Mouse (Mus musculus): ENCODE data around the gene Rtl8c. TPM values are rescaled to one million over a fixed set of nuclear protein-coding genes. Genes with fewer than 3 reads are reported as not detected.
A peak's percentile ranks its signal among the peaks of the same experiment; 100 is the strongest.
"Not testable (repeated sequence)": the region's sequence is repeated elsewhere in the genome, so short reads cannot be mapped to it uniquely, and the experiment has no call there.

Gene Rtl8c
- polyA plus RNA-seq (2012; ENCODE audit: insufficient read depth, insufficient read length, low replicate concordance, missing spikeins) = not detected in 2 replicates

GRCm38 (mm10) chrX:53607242-53608121 lies at the start of gene Rtl8c:
Rtl8c (plus strand) TSS chrX:53608032.
- Histone ChIP-seq H3K4me3 (ENCODE audit: insufficient read depth, low read depth, low read length) (peak within 1 kb of the TSS; percentile 80), H3K4me1 (ENCODE audit: control insufficient read depth, insufficient read depth, low read length) (no peaks in the 10 kb centered on the region), H3K27ac (ENCODE audit: insufficient read depth, low read depth, low read length) (peak within 1 kb of the TSS; percentile 97)
- TF ChIP-seq POLR2A (IDR thresholded peaks at IDR 0.05; ENCODE audit: insufficient read depth, low read depth, low read length) (no peak; the same call in 1 of the 2 replicates), CTCF (IDR thresholded peaks at IDR 0.05; ENCODE audit: insufficient read depth, low read depth, low read length) (no peak)
- 20% methylated on average over 20 of the region's 20 CpGs for WGBS

GRCm38 (mm10) chrX:53579311-53579710 lies 28.5 kb upstream of the Rtl8c start:
- Histone ChIP-seq H3K4me1 (ENCODE audit: control insufficient read depth, insufficient read depth, low read length) (no peaks in the 10 kb centered on the region), H3K27ac (ENCODE audit: insufficient read depth, low read depth, low read length) (no peak overlapping the region), H3K4me3 (ENCODE audit: insufficient read depth, low read depth, low read length) (no peak overlapping the region)
- 47% methylated on average over 1 of the region's 1 CpGs for WGBS
- no peak for TF ChIP-seq POLR2A (IDR thresholded peaks at IDR 0.05; ENCODE audit: insufficient read depth, low read depth, low read length)
- TF ChIP-seq CTCF (IDR thresholded peaks at IDR 0.05; ENCODE audit: insufficient read depth, low read depth, low read length) = no peak

GRCm38 (mm10) chrX:53581407-53581806 lies 26.4 kb upstream of the Rtl8c start:
- H3K4me3 ChIP-seq (ENCODE audit: insufficient read depth, low read depth, low read length); H3K27ac ChIP-seq (ENCODE audit: insufficient read depth, low read depth, low read length); H3K4me1 ChIP-seq (ENCODE audit: control insufficient read depth, insufficient read depth, low read length): not testable (repeated sequence)
- WGBS = 96% methylated on average over 2 of the region's 4 CpGs

GRCm38 (mm10) chrX:53583404-53583803 lies 24.4 kb upstream of the Rtl8c start:
- 60% methylated on average over 4 of the region's 4 CpGs for WGBS
- not testable (repeated sequence) for H3K4me1 ChIP-seq (ENCODE audit: control insufficient read depth, insufficient read depth, low read length); H3K27ac ChIP-seq (ENCODE audit: insufficient read depth, low read depth, low read length); H3K4me3 ChIP-seq (ENCODE audit: insufficient read depth, low read depth, low read length)

- 45% methylated on average over 2 of the region's 2 CpGs for WGBS
- H3K27ac ChIP-seq (ENCODE audit: insufficient read depth, low read depth, low read length); H3K4me3 ChIP-seq (ENCODE audit: insufficient read depth, low read depth, low read length); H3K4me1 ChIP-seq (ENCODE audit: control insufficient read depth, insufficient read depth, low read length): not testable (repeated sequence)
Observed at GRCm38 (mm10) chrX:53599993-53600392, 7.8 kb upstream of the Rtl8c start.

- not testable (repeated sequence) for H3K4me1 ChIP-seq (ENCODE audit: control insufficient read depth, insufficient read depth, low read length); H3K27ac ChIP-seq (ENCODE audit: insufficient read depth, low read depth, low read length); H3K4me3 ChIP-seq (ENCODE audit: insufficient read depth, low read depth, low read length)
- WGBS = 27% methylated on average over 1 of the region's 1 CpGs
Observed at GRCm38 (mm10) chrX:53606176-53606575, 1.7 kb upstream of the Rtl8c start.

GRCm38 (mm10) chrX:53608122-53608813 lies 436 bp downstream of the Rtl8c start:
- Histone ChIP-seq H3K27ac (ENCODE audit: insufficient read depth, low read depth, low read length) (peak overlapping the region; percentile 97), H3K4me3 (ENCODE audit: insufficient read depth, low read depth, low read length) (peak overlapping the region; percentile 80), H3K4me1 (ENCODE audit: control insufficient read depth, insufficient read depth, low read length) (no peaks in the 10 kb centered on the region)
- 18% methylated on average over 18 of the region's 18 CpGs for WGBS
- no peak for TF ChIP-seq POLR2A (IDR thresholded peaks at IDR 0.05; ENCODE audit: insufficient read depth, low read depth, low read length)

GRCm38 (mm10) chrX:53608879-53609278 lies 1.0 kb downstream of the Rtl8c start, which contains the start of gene Gm14597:
Gm14597 (minus strand) TSS chrX:53608979.
- H3K4me1 ChIP-seq (ENCODE audit: control insufficient read depth, insufficient read depth, low read length) = not testable (repeated sequence)
- peak within 1 kb of the TSS; percentile 80 for H3K4me3 ChIP-seq (ENCODE audit: insufficient read depth, low read depth, low read length)
- 43% methylated on average over 3 of the region's 4 CpGs for WGBS
- H3K27ac ChIP-seq (ENCODE audit: insufficient read depth, low read depth, low read length) = peak within 1 kb of the TSS; percentile 97

GRCm38 (mm10) chrX:53610571-53610970 lies 2.7 kb downstream of the Rtl8c start:
- 9% methylated on average over 3 of the region's 3 CpGs for WGBS
- Histone ChIP-seq H3K4me1 (ENCODE audit: control insufficient read depth, insufficient read depth, low read length) (no peaks in the 10 kb centered on the region), H3K4me3 (ENCODE audit: insufficient read depth, low read depth, low read length) (no peak overlapping the region), H3K27ac (ENCODE audit: insufficient read depth, low read depth, low read length) (no peak overlapping the region)
- TF ChIP-seq POLR2A (IDR thresholded peaks at IDR 0.05; ENCODE audit: insufficient read depth, low read depth, low read length) (no peak), CTCF (IDR thresholded peaks at IDR 0.05; ENCODE audit: insufficient read depth, low read depth, low read length) (no peak)

- not testable (repeated sequence) for H3K4me3 ChIP-seq (ENCODE audit: insufficient read depth, low read depth, low read length); H3K27ac ChIP-seq (ENCODE audit: insufficient read depth, low read depth, low read length); H3K4me1 ChIP-seq (ENCODE audit: control insufficient read depth, insufficient read depth, low read length)
Observed at GRCm38 (mm10) chrX:53611395-53611794, 3.6 kb downstream of the Rtl8c start.

GRCm38 (mm10) chrX:53638107-53638506 lies 30.3 kb downstream of the Rtl8c start:
- H3K27ac ChIP-seq (ENCODE audit: insufficient read depth, low read depth, low read length); H3K4me1 ChIP-seq (ENCODE audit: control insufficient read depth, insufficient read depth, low read length); H3K4me3 ChIP-seq (ENCODE audit: insufficient read depth, low read depth, low read length): not testable (repeated sequence)
- 46% methylated on average over 3 of the region's 3 CpGs for WGBS

GRCm38 (mm10) chrX:53642604-53642979 lies 34.8 kb downstream of the Rtl8c start:
- peak overlapping the region; percentile 31 for H3K4me3 ChIP-seq (ENCODE audit: insufficient read depth, low read depth, low read length)
- H3K4me1 ChIP-seq (ENCODE audit: control insufficient read depth, insufficient read depth, low read length); H3K27ac ChIP-seq (ENCODE audit: insufficient read depth, low read depth, low read length): not testable (repeated sequence)
- 53% methylated on average over 4 of the region's 4 CpGs for WGBS

- H3K4me1 ChIP-seq (ENCODE audit: control insufficient read depth, insufficient read depth, low read length) = not testable (repeated sequence)
- H3K27ac ChIP-seq (ENCODE audit: insufficient read depth, low read depth, low read length) = peak within 1 kb of the TSS; percentile 66; the same call in 1 of the 2 replicates
- H3K4me3 ChIP-seq (ENCODE audit: insufficient read depth, low read depth, low read length) = peak within 1 kb of the TSS; percentile 47
- 28% methylated on average over 10 of the region's 50 CpGs for WGBS
Observed at GRCm38 (mm10) chrX:53642980-53643961, 35.4 kb downstream of the Rtl8c start, which contains the start of gene Rtl8a. Rtl8a (minus strand) TSS chrX:53643682.
